Mouse (Mus musculus) limb, embryonic 14.5 days (tissue): ENCODE results near the gene Gm30083. TPM values are rescaled to one million over a fixed set of nuclear protein-coding genes. Genes with fewer than 3 reads are reported as not detected.

ENCODE experiments used
- ATAC-seq: fragments of 200-750 bp; cut with Nextera tagmentation; 2 replicates; pipeline ENCODE4 v1.8.0; 2017; ENCODE audit warnings: low read depth, moderate number of reproducible peaks, moderate TSS enrichment; ENCODE audit not compliant: low FRiP score
- DNase-seq: peaks from one replicate; pipeline ENCODE4 v3.0.0-alpha.2; 2015; ENCODE audit warnings: low spot score
- H3K27ac ChIP-seq: fragments of 300-500 bp; sonication (generic); replicated peaks from 2 replicates; pipeline ENCODE4 v1.5.1; 2014; ENCODE audit warnings: low read depth, mild to moderate bottlenecking, low read length, moderate library complexity, mixed read lengths
- H3K27me3 ChIP-seq: fragments of 300-500 bp; sonication (generic); 2 replicates; pipeline ENCODE4 v1.6.1; 2014; ENCODE audit warnings: low read length, mixed read lengths; ENCODE audit not compliant: control insufficient read depth, insufficient read depth
- H3K36me3 ChIP-seq: fragments of 300-500 bp; sonication (generic); 2 replicates; pipeline ENCODE4 v1.6.1; 2014; ENCODE audit warnings: mild to moderate bottlenecking, low read length, moderate library complexity, mixed read lengths; ENCODE audit not compliant: control insufficient read depth, insufficient read depth
- H3K4me1 ChIP-seq: fragments of 300-500 bp; sonication (generic); 2 replicates; pipeline ENCODE4 v1.6.1; 2014; ENCODE audit warnings: antibody characterized with exemption, low read length, mixed read lengths; ENCODE audit not compliant: control insufficient read depth, insufficient read depth
- H3K4me2 ChIP-seq: fragments of 300-500 bp; sonication (generic); replicated peaks from 2 replicates; pipeline ENCODE4 v1.6.1; 2014; ENCODE audit warnings: low read depth, mild to moderate bottlenecking, low read length, moderate library complexity; ENCODE audit not compliant: severe bottlenecking
- H3K4me3 ChIP-seq: fragments of 300-500 bp; sonication (generic); replicated peaks from 2 replicates; pipeline ENCODE4 v1.5.1; 2014; ENCODE audit warnings: low read length
- H3K9ac ChIP-seq: fragments of 300-500 bp; sonication (generic); 2 replicates; pipeline ENCODE4 v1.6.1; 2014; ENCODE audit warnings: mild to moderate bottlenecking, low read depth, low read length, moderate library complexity; ENCODE audit not compliant: severe bottlenecking
- H3K9me3 ChIP-seq: fragments of 300-500 bp; sonication (generic); 2 replicates; pipeline ENCODE4 v1.6.1; 2016; ENCODE audit warnings: low read length; ENCODE audit not compliant: control insufficient read depth
- POLR2A ChIP-seq: fragments of 200-500 bp; IDR thresholded peaks from 2 replicates; pipeline ENCODE4 v1.8.0; 2012; ENCODE audit warnings: inconsistent platforms, mild to moderate bottlenecking, moderate library complexity, borderline replicate concordance; ENCODE audit not compliant: insufficient read depth, insufficient read length; ENCODE audit errors: extremely low read depth
- WGBS: fragments of 180-500 bp; shearing (Covaris S2); extraction: QIAGEN DNeasy Blood & Tissue Kit; methylation state at CpG from one replicate; pipeline ENCODE4 v1.1.7; 2014; 5-methylcytosine and 5-hydroxymethylcytosine counted together
- polyA plus RNA-seq, 2 experiments: library from polyadenylated mRNA; depleted of rRNA in 1 of 2; stranded (reverse) in 1 of 2; unstranded in 1 of 2; fragments of >200 nt; fragmentation: Nextera tagmentation in 1 of 2; extraction: Ambion mirVana in 1 of 2; gene quantifications; 2 replicates each; pipeline versions ENCODE4 v1.2.1 to v1.2.3; 2012 to 2014

Gene Gm30083
- polyA plus RNA-seq, 2 experiments, result not detected

DNA sequence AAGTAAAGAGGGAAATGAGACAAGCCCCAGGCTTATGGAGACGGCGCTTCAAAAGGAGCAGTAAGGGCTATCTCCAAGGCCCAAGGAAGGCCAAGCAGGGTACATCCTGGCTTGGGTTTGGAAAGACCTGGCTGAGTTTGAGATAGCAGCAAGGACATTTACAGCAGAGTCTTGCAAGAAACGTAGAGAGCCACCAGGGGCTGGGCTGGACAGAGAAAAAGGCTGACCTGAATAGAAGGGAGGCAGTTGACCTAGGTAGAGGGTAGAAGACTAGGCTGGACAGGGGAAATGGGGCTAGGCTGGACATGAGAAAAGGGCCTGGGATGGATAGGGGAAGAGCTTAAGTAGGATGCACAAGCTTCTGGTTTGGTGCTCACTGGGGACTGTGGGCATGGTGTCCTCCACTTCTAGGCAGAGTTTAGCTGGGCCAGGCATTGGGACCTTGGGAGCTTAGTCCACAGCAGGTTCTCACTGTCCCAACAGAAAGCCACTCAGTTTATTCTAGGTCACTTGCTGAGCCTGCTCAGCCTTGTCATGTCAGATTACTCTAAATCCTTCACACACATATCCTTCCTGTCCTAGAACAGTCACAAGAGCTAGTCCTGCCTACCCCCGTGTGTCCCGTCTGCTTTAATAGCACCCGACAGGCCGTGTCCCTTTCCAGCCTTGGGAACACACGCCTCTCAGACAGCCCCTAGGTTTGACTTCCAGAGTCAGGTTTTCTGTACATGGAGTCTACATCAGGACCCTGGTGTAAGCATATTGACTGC, 19.0 kb upstream of the Gm30083 start:
- DNase-seq (no peak), ATAC-seq (no peak)
- no peak overlapping the region for H3K27ac ChIP-seq
- H3K9ac ChIP-seq, result no peak overlapping the region
- H3K27me3 ChIP-seq, result no peaks in the 10 kb centered on the region
- no peaks in the 10 kb centered on the region for H3K4me1 ChIP-seq
- TF ChIP-seq POLR2A, result no peak
- no peaks in the 10 kb centered on the region for H3K36me3 ChIP-seq
- H3K4me2 ChIP-seq, result no peak overlapping the region
- WGBS, result 83% methylated on average over 8 of the region's 8 CpGs
- no peak overlapping the region for H3K4me3 ChIP-seq
- H3K9me3 ChIP-seq, result no peaks in the 10 kb centered on the region

DNA sequence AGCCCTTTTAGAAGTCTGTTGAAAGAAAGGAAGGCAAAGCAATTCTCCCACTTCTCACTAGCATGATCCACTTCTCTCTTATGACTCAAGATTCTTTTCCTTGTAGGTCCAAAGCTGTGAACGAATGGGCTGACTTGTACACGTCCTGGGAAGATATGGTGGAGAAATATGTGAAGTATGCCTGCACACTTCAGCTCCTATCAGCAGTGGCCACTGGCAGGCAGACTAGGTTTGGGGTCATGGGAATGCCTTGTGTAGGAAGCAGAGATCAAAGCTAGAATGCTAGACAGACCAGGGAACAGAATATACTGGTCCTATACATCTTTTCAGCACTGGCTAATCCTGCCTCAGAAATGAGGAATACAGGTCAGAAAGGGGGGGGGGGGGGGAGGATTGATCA, 11.7 kb upstream of the Gm30083 start:
- Histone ChIP-seq H3K4me1 (no peaks in the 10 kb centered on the region), H3K4me3 (no peak overlapping the region), H3K9me3 (no peaks in the 10 kb centered on the region), H3K27ac (no peak overlapping the region), H3K27me3 (no peaks in the 10 kb centered on the region), H3K4me2 (no peak overlapping the region), H3K9ac (no peak overlapping the region), H3K36me3 (no peaks in the 10 kb centered on the region)
- DNase-seq (no peak), ATAC-seq (no peak)
- no peak for TF ChIP-seq POLR2A
- 72% methylated on average over 2 of the region's 2 CpGs for WGBS

DNA sequence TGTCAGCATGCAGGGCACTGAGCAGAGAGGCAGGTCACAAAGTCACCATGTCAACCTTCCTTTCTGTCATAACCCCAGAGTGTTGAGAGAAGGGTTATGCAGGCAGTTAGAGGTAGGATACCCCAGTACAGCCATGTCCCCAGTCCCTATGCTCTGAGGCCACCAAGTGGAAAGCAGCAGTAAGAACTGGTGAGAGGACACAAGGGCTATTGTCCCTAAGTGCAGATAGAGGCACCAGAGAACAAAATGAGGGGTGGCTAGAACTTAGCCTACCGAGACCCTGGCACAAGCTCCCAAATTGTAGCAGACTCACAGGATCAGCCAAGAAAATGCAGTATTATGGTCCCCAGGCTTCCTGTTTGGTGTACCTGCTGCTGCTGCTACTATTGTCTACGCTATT, 2.0 kb upstream of the Gm30083 start:
- H3K4me3 ChIP-seq, result no peak overlapping the region
- DNase-seq, result no peak
- H3K4me2 ChIP-seq, result no peak overlapping the region
- no peak for ATAC-seq
- no peaks in the 10 kb centered on the region for H3K36me3 ChIP-seq
- no peaks in the 10 kb centered on the region for H3K27me3 ChIP-seq
- WGBS, result 84% methylated on average over 2 of the region's 2 CpGs
- H3K27ac ChIP-seq, result no peak overlapping the region
- no peak for TF ChIP-seq POLR2A
- no peak overlapping the region for H3K9ac ChIP-seq
- no peaks in the 10 kb centered on the region for H3K9me3 ChIP-seq
- H3K4me1 ChIP-seq, result no peaks in the 10 kb centered on the region

DNA sequence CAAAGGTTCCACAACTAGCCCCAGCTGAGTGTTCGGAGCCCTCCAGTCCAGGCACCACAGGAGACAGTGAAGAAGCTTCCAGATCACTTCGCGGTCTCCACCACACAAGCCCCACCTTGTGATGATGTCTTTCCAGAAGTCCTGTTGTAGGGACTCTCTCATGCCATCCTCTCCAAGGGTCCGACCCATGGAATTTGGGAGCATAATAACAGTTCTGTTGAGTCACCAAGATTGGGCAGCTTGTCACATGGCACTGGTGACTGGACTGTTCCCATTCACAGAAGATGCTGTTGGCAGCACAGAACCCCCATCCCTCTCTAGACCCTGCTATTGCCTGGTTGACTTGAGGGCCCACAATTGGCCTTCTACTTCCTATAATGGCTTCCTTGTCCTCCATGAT, 1.4 kb upstream of the Gm30083 start, which contains the start of gene Gm5460:
Gene Gm5460 (plus strand): TSS at position 378 of the 400 bp plus-strand sequence.
- DNase-seq, result no peak
- no peak for TF ChIP-seq POLR2A
- no peak for ATAC-seq
- no peaks in the 10 kb centered on the region for H3K4me1 ChIP-seq
- H3K4me3 ChIP-seq, result no peak within 1 kb of the TSS
- H3K9ac ChIP-seq, result no peak within 1 kb of the TSS
- WGBS, result 92% methylated on average over 4 of the region's 4 CpGs
- no peaks in the 10 kb centered on the region for H3K9me3 ChIP-seq
- no peaks in the 10 kb centered on the region for H3K36me3 ChIP-seq
- no peak within 1 kb of the TSS for H3K4me2 ChIP-seq
- no peaks in the 10 kb centered on the region for H3K27me3 ChIP-seq
- no peak within 1 kb of the TSS for H3K27ac ChIP-seq

DNA sequence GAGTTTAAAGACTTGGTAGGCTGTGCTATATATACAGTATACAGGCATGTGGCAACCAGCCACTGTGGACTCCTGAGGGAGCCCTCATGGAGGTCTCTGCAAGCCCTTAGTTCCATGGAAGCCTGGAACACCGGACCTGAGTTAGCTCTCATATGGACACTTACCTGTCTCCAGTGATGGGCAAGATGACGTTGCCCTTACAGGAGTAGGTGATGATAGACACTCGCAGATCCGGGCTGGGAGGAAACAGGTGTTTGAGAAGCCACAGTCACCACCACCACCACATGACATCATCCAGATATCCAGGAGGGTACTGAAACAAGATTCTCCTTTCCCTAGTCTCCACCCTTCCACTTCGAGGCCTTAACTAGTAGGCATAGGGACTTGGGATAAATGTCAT, 12.6 kb downstream of the Gm30083 start:
- WGBS, result 87% methylated on average over 5 of the region's 5 CpGs

More for the DNA sequence above, 12.6 kb downstream of the Gm30083 start:
- Histone ChIP-seq H3K4me3 (no peak overlapping the region), H3K9ac (no peak overlapping the region), H3K27me3 (no peaks in the 10 kb centered on the region), H3K27ac (no peak overlapping the region), H3K4me2 (no peak overlapping the region), H3K9me3 (no peaks in the 10 kb centered on the region), H3K36me3 (no peaks in the 10 kb centered on the region), H3K4me1 (no peaks in the 10 kb centered on the region)
- TF ChIP-seq POLR2A, result no peak
- ATAC-seq (no peak), DNase-seq (no peak)
